Mouse (Mus musculus) bone marrow, adult 2 months (tissue): ENCODE measurements around the gene Snx6.
"Not testable (repeated sequence)": the region's sequence is repeated elsewhere in the genome, so short reads cannot be mapped to it uniquely, and the experiment has no call there.

Experiments used
- CTCF ChIP-seq: fragments of 200-500 bp; IDR thresholded peaks from 2 replicates; pipeline ENCODE4 v1.5.1; 2011; ENCODE audit warnings: low read length, control low read depth; ENCODE audit not compliant: control insufficient read depth, insufficient read depth
- POLR2A ChIP-seq: fragments of 200-500 bp; IDR thresholded peaks from 2 replicates; pipeline ENCODE4 v1.6.1; 2011; ENCODE audit warnings: low read depth, mild to moderate bottlenecking, control low read depth, low read length, borderline replicate concordance; ENCODE audit not compliant: control insufficient read depth

GRCm38 (mm10) chr12:54729140-54730059 lies 66.1 kb downstream of the Snx6 start:
- not testable (repeated sequence) for TF ChIP-seq CTCF, POLR2A
